ENCODE assay signal across 21 mouse cellular contexts in genomic region chr5:35129767-35130191, GRCm38 (mm10). TPM values are rescaled to one million over a fixed set of nuclear protein-coding genes. Genes with fewer than 3 reads are reported as not detected.
A peak's percentile ranks its signal among the peaks of the same experiment; 100 is the strongest.
DNase-seq lines count a peak whose midpoint lies in the region; ATAC-seq lines count a peak whose summit lies in the region.
"Had no signal": no experiment of that assay in that cellular context is flagged by ENCODE, and none has a peak within 500 bp of the region (broad histone marks: within the 10 kb centered on the region; RNA-seq: fewer than 3 reads in every experiment).

No protein-coding gene starts in this region.

- 84% methylated on average over 7 of the region's 7 CpGs for WGBS in hindbrain, embryonic 16.5 days
- WGBS in hindbrain, embryonic 13.5 days, result 92% methylated on average over 7 of the region's 7 CpGs

- no peak overlapping the region for H3K4me2 ChIP-seq in hindbrain, embryonic 16.5 days (ENCODE audit: low read length)
- H3K4me2 ChIP-seq in hindbrain, embryonic 13.5 days, result no peak overlapping the region
- H3K4me2 ChIP-seq: limb, embryonic 13.5 days; liver, embryonic 13.5 days; lung, embryonic 14.5 days had no signal

- no peaks in the 10 kb centered on the region for H3K9me3 ChIP-seq in hindbrain, embryonic 16.5 days (ENCODE audit: control insufficient read depth, low read length)
- H3K9me3 ChIP-seq in hindbrain, embryonic 13.5 days, result no peaks in the 10 kb centered on the region
- H3K9me3 ChIP-seq: limb, embryonic 13.5 days; liver, embryonic 13.5 days had no signal

- no peaks in the 10 kb centered on the region for H3K27me3 ChIP-seq in hindbrain, embryonic 16.5 days (replicated peaks; ENCODE audit: control insufficient read depth, insufficient read depth, low read length)
- H3K27me3 ChIP-seq in hindbrain, embryonic 13.5 days, result no peaks in the 10 kb centered on the region; the same call in 1 of the 2 replicates
- H3K27me3 ChIP-seq: limb, embryonic 13.5 days had no signal

- H3K36me3 ChIP-seq in hindbrain, embryonic 16.5 days (ENCODE audit: control insufficient read depth, insufficient read depth, low read length), result no peaks in the 10 kb centered on the region
- no peaks in the 10 kb centered on the region for H3K36me3 ChIP-seq in hindbrain, embryonic 13.5 days
- H3K36me3 ChIP-seq: limb, embryonic 13.5 days; liver, embryonic 13.5 days had no signal

- H3K9ac ChIP-seq in hindbrain, embryonic 16.5 days (ENCODE audit: low read depth, low read length), result no peak overlapping the region
- H3K9ac ChIP-seq in hindbrain, embryonic 13.5 days, result no peak overlapping the region
- H3K9ac ChIP-seq: limb, embryonic 13.5 days; liver, embryonic 13.5 days; lung, embryonic 14.5 days had no signal

- H3K4me1 ChIP-seq in hindbrain, embryonic 16.5 days (ENCODE audit: control insufficient read depth, insufficient read depth, low read depth, low read length), result no peaks in the 10 kb centered on the region; the same call in 1 of the 2 replicates
- no peaks in the 10 kb centered on the region for H3K4me1 ChIP-seq in hindbrain, embryonic 13.5 days (replicated peaks)
- H3K4me1 ChIP-seq: limb, embryonic 13.5 days; liver, embryonic 13.5 days had no signal

- peak; percentile 46; the same call in 1 of the 2 replicates for ATAC-seq in hindbrain, embryonic 16.5 days
- ATAC-seq in hindbrain, embryonic 13.5 days (ENCODE audit: low FRiP score), result no peak
- ATAC-seq in neutrophil, adult 5-6 weeks (ENCODE audit: extremely low read depth, insufficient number of reproducible peaks, low FRiP score, poor library complexity, severe bottlenecking), result peak; percentile 5; the same call in 1 of the 2 replicates
- ATAC-seq: midbrain, embryonic 16.5 days had no signal

- H3K4me3 ChIP-seq in hindbrain, embryonic 16.5 days (ENCODE audit: low read length), result no peak overlapping the region
- no peak overlapping the region for H3K4me3 ChIP-seq in hindbrain, embryonic 13.5 days
- H3K4me3 ChIP-seq: limb, embryonic 13.5 days; liver, embryonic 13.5 days had no signal

- H3K27ac ChIP-seq in hindbrain, embryonic 16.5 days (ENCODE audit: low read depth, low read length), result no peak overlapping the region; the same call in 1 of the 2 replicates
- no peak overlapping the region for H3K27ac ChIP-seq in hindbrain, embryonic 13.5 days
- H3K27ac ChIP-seq: kidney, postnatal 0 days; limb, embryonic 13.5 days; liver, embryonic 13.5 days had no signal

- DNase-seq in right cerebral cortex, adult 2 months (ENCODE audit: low spot score in 2 of 2), result peak; percentile 35 to 49
- DNase-seq in right cerebral cortex, postnatal 10 days (ENCODE audit: low spot score in 2 of 2), result no peak
- DNase-seq in cerebellum, postnatal 10 days, result peak; percentile 75 to 86
- DNase-seq in spleen, postnatal 10 days (ENCODE audit: low spot score in 2 of 2), result no peak
- DNase-seq: adrenal gland, adult 8-10 months; gastrocnemius, postnatal 14 days; heart, adult 18-20 months; heart, postnatal 36 days; kidney, adult 18-20 months; liver, embryonic 13.5 days; lung, embryonic 14.5 days; lung, postnatal 36 days; retina, postnatal 1 day; spleen, adult 18-20 months; thymus, postnatal 4 days had no signal

RNA-seq across cellular contexts. Expression of gene Lrpap1, which starts 24.2 kb away (rescaled TPM):
- 153 and 186 TPM in 2 replicates for polyA plus RNA-seq in hindbrain, embryonic 16.5 days (2015; fragmentation: Nextera tagmentation; extraction: Ambion mirVana)
- 120 and 126 TPM in 2 replicates for polyA plus RNA-seq in hindbrain, embryonic 13.5 days (2015; fragmentation: Nextera tagmentation; extraction: Ambion mirVana)
- 24.3 and 29.7 TPM in 2 replicates for total RNA-seq in neutrophil, adult 5-6 weeks (2017)

Comparison
In these comparisons a context has a peak if more than half of its experiments do, and no peak if none do; other contexts are left out.
1. DNase-seq: peak in right cerebral cortex, adult 2 months (2 of 2) and cerebellum, postnatal 10 days (2 of 2); none in right cerebral cortex, postnatal 10 days (0 of 2) and spleen, postnatal 10 days (0 of 2).